Mouse (Mus musculus) fibroblast of lung, adult 2 months (primary cell): ENCODE results near the gene Sema3b.

ENCODE experiments used
- DNase-seq: peaks from one replicate; pipeline ENCODE4 v3.0.0-alpha.2; 2011; ENCODE audit warnings: low read depth

Sema3b gene

DNA sequence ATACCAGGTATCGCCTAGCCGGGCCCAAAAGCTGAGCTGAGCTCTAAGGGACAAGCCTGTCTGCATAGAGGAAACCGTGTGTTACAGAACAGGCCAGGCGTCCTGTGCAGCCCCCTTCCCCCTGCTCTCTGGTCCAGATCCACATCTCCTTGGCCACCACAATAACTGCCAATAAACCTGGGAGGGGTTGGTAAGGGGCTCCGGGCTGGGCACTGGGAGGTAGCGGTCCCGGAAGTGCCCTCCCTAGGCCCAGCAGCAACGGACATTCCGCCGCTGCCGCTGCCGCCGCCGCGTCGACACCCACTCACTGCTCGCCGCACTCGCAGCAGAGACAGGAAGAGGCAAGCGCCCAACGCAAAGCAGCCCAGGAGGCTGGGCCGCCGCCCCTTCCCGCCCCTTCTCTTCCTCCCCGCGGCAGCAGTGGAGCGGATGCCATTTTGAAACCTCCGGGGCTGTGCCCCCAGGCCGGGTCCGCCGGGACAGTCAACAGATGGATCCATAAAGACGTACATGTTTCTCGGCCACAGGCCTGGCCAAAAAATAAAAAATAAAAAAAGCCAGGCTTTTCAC, 24.1 kb upstream of the Sema3b start:
- DNase-seq: no peak

DNA sequence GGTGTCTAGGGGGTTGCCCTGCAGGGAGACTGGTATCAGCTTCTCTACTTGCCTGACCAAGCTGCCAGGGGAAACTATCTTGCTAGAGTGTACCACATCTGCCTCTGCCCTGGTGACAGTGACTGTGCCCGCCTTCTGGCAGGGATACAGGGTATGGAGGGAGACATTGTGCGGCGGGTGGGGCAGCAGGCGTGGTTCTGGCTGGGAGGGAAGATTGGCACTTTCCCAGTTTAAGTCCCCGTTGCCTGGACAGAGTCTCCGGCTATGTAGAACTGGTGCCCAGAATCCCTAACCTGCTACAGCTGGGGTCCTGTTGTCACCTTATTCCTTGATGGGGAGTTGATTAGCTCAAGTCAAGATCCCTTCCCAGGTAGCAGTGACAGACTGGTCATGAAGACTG, 23.4 kb upstream of the Sema3b start:
- no peak for DNase-seq

DNA sequence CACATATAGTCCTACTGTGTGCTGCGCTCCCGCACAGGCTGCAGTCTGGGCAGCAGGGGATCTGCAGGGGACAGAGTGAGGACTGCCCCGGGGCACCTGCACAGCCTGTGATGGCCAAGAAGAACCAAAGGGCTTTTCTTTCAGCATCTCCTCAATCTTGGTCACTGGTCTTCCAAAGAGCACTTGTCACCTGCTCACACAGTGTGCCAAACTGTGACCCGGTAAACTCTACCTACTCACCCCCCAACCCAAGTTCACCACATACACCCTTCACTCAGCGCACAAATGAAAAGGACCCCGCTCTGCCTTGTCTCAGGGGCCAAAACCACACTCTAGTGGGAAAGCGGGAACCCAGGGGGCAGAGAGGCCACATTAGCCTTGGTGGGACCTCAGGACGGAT, 22.8 kb upstream of the Sema3b start:
- no peak for DNase-seq

DNA sequence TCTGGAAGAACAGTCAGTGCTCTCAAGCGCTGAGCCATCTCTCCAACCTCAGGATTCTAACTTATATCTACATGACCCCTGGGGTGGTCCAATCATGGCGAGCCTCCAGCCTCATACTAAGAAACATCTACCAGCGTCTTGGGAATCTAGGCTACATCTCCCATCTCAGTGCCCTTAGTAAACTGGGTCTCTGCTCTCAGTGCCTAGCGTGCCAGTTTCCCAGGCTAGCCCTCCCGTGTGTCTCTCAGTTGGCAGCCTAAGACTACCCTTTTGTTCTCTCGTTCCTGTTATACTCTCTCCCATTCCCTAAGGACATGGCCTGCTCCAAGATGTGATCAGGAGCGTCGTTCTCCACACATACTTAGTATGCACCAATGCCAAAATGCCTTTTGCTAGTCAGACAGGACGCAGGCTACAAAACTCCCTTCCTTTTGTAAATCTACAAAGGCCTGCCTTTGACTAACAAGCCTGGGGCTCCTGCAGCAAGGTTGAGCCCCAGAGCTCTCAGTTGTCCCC, 22.3 kb upstream of the Sema3b start:
- DNase-seq: no peak

DNA sequence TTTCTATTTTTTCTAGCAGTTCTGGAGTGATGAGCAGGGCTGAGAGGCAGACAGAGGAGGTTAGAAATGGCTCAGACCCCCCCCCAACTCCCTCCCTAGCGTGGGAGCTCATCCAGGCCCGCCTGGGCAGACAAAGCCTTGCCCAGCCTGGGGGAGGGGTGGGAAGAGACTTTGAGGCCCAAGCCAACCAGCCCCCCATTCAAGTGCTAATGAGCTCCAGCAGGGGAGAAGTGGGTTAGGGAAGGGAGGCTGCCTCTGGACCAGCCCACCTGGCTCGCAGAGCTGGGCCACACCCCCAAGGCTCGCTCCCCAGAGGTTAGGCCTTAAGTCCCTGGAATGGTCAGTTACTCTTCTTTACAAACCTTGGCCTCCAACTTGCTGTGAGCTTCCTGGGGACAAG, 21.5 kb upstream of the Sema3b start:
- no peak for DNase-seq

DNA sequence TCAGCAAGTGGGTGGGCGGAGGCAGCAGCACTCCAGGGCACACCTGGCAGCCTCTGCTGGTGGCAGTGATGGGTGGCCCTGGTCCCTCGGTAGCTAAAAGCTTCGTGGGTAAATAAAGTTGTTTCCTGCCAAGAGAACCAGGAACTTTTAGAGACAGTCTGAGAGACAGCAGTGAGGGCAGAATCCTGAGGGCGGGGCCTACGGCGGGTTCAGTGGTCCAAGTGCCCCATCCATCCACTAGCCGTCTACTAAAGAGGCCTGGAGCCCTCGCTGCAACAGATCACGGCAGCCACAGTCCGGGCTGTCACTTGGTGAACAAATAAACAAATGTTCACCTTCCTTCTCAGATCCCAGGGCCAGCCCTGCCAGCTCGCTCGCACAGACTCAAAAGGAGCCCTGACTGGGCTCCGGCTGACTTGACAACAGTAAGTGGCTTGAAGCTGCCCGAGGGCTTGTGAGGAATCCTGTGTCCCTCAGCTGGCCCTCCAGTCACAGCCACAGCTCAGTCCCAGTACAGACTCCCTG, 20.9 kb upstream of the Sema3b start:
- no peak for DNase-seq

DNA sequence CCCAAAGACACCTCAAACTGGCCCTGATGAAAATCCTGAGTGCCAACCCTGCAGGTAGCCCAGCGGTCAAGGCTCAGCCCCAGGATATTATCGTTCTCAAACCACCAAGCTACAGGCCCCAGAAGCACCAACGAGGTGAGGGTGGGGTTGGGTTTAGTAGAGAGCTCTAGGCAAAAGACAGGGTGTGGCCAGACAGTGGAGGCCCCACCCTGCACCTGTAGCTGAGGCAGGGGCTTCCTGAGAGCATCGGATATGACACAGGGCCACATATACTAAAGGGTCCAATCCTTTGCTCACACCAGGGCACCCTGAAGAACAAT, 20.3 kb upstream of the Sema3b start:
- no peak for DNase-seq

DNA sequence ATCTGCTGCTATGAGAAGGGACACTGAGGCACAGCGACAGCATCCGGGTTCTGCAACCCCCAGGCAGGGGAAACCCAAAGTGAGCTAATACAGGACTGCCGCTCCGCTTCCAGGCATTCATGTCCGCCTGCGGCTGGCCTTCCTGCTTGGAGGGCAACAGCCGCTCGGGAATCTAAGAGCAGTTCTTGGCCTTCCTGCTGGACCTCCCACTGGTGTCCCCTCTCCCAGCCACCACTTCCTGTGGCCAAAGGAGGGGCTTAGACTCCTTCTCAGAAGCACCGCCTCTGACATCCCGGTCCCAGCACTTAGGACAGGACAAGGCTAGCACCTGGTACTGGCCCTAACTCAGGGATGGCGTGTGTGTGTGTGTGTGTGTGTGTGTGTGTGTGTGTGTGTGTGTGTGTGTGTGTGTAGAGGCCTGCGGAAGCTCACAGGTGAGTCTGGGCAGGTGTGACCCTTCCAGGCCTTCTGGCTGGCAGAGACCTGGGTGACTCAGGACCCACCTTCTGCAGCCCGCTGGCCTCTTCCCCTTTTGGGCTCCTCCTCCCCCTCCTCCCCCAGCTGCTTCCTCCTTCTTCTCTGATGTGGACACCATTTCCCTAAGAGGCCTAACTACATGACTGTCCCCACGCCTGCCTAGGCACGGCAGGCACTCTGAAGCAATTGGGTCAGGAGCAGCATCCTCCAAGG, 19.8 kb upstream of the Sema3b start:
- DNase-seq: no peak

DNA sequence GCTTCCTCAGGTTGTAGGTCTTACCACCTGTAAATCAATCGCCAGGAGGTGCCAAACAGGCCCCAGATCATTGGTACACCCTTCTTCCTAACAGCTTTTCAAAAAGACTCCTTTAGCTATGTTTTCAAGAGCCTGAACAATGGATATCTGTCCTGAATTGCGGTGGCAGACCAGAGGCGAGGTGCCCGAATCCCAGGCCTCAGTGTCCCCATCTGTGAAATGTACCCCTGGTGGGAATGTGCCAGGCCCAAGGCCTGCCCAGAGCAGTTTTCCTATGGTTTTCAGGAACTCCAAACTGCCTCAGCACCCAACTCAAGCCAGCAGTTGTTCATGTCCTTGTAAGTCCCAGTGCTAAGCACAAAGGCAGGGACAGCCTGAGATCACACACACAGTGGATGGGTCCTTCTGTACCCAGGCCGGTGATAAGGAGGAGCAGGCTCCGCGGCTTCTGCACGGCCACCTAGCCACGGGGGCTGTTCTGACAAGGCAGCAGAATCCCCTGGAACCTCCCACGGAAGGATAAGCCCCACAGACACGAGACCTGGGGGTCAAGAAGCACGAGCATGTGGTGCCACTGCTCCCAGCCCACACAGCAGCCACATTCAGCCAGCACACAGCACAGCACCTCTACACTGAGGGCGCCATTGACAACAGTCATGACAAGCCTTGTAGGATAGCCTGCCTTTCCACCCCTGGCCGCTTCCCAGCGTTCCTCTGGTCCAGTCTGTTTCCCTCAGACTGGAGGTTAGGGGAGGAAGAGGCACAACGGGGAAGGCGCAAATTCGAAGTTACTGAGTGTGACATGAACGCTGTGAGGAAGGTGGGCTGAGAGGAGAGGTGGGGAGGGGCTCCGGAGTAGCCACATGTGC, 18.6 kb upstream of the Sema3b start:
- no peak for DNase-seq

DNA sequence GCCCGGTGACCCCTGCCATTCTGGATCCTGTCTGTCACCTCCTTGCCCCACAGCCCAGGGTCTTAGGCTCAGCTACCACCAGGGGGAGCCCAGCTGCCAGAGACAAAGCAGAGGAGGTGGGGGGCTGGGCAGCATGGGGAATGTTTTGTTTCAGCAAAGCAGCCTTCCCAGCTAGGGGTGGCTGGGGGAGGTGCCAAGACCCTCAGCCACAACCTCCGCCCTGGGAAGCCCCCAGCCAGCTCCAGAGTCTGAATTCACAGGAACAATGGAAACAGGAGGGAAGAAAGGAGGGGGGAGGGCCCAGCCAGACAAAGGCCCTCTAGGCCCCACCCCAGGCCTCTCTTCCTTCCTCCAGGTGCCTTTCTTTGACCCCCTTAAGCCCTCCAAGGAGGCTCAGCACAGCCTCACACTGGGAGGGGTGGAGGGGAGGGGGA, 17.8 kb upstream of the Sema3b start:
- DNase-seq: no peak

DNA sequence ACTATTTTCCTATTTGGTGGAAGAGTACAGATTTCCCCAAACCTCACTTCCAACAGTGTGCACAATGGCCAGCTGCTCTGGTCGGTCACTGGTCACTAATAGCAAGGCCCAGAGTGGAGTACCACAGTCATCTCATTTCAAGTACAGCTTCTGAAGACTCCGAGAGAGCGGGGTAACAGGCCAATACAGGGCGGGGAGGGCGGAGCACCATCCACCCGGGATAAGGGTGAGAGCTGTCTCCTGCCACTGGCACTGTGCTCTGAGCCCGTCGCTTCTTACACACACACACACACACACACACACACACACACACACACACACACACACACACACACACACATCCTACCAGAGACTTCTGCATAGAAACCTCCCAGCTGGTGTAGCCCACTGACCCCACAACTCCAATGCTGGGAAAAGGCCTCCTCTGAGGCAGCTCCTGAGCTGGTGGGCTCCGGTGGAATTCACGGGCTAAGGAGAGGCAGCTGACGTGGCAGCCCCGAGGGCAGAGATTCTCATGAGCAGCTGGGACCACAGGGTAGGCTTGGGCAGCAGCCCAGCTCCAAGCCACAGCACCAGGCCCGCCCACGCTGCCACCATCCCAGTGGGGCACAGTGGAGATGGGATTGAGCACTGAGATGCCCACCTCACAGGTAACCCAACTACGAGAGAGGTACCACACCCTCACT, 17.3 kb upstream of the Sema3b start:
- DNase-seq: no peak

DNA sequence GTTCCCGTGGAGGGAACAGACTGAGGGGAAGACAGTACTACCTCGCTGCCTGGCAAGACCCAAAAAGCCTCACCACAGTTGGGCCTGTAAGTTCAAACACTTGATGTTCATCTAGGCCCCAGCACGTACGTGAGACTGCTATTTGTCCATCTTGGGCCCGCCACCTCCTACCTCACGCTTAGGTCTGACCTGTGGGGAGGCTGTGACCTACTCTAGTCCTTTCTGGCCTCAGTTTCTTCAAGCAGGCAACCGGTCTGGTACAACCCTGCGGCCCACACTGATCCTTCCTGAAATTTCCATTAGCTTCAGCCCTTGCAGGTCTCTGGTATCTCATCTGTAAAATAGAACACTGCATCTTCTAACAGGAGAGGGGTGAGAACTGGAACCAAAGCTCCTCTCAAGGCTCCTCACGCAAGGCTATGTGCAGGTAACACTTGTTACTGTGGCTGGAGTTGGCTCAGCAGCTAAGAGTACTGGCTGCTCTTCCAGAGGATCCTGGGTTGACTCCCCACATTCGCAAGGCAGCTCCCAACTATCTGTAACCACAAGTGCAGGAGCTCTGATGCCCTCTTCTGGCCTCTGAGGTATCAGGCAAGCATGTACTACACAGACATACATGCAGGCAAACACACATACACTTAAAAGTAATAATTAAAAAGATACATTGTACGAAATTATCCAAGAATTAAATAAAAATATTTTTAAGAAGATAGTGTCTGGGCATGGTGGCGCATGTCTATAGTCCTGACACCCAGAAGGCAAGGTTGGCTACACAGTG, 16.5 kb upstream of the Sema3b start:
- DNase-seq: no peak

DNA sequence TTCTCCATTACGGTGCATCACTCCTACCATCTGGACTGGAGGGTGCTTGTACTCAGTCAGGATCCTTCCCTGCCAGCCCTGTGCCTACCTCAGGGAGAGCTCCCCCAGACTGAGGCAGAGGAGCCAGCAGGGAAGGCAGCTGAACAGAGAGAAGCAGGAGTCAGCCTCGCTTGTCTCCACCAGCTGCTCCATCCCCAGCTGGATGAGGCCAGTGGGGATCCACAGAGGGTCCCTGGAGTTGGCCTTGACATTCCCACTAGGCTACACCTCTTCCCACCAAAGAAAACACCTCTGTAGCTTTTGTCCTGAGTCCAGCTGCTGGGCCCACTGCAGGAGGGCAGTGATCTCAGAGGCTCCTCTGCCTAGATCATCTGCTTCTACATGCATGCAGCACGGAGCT, 15.9 kb upstream of the Sema3b start:
- DNase-seq: no peak

DNA sequence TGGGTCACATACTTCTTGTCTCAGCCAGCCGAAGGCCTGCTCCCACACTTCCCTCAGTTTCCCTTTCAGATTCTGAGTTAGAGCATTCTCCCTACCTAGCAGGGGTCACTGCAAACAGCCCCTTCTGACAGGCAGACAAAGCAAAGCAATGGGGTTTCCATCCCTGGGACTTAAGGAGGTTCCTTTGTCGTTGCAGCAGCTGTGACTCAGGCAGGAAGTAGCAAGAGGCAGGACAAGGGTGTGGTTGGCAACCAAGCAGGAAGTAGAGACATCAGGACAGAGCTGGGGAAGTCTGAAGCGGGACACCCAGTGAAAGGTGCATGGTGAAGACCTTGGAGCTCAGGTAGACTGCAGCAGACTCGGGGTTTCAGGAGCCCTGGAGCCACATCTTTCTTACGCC, 15.5 kb upstream of the Sema3b start:
- DNase-seq: no peak

DNA sequence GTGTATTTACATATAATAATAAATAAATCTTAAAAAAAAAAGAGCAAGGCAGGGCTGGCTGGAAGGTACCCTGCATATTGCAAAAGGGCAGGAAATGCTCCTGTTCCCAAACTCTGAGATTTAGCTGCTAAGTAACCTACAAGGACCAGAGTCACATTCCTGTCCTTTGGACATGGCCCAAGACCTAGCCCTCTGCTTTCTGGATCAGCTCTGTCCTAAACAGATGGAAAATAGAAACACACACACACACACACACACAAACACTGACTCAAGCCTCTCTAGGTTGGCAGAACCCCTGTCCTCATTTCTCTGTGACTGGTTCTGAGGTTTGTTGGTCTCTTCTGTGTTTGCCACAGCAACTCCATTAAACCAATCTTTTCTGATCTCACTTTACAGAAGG, 11.9 kb upstream of the Sema3b start:
- no peak for DNase-seq

DNA sequence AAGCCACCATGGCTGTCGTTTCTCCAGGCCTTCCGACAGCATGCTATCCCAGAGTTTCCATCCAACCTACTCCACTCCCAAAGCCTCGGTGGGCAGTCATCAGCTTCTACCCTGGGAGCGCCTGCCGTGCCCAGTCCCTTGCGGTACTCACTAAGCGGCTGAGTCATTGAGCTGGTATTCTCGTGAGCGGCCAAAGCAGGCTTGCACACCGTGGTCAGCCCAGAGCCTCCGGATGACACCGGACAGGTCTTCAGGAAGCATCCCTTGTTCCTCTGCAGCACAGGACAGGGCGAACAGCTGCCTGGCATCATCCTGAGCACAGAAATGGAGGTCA, 10.5 kb upstream of the Sema3b start:
- DNase-seq: no peak

DNA sequence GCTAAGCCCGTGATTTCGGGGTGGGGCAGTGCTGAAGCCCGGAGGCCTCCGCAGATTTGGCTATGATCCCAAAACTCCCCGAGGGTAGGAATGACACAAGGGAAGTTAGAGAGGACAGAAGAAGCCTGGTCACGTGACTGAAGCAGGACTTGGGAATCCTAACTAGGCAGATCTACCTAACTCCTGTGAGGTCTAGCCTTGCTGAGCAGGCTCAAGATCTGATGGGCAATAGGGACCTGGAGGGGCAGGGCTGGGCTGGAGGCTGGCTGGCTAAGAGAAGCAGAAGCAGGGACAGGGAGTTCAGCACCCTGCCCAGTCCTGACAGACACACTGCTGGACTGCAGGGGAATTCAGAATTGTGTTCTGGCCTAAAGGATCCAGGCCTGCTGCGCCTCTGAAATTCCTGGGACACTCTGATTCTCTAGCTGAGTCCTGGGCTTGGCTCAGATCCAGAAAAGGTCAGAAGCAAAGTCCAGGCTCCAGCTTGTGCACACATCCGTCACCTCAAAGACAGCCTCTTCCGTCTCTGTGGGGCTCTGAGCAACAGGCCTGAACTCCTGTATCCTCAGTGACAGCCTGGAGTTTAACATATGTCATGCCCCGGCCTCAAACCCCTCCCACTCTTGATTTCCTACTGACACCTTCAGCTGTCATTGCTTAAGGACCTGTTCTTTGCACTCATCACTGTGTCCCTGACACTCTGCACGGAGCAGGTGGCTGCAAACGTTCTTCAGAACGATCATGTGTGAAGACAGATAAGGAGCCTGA, 9.9 kb upstream of the Sema3b start:
- DNase-seq: no peak

DNA sequence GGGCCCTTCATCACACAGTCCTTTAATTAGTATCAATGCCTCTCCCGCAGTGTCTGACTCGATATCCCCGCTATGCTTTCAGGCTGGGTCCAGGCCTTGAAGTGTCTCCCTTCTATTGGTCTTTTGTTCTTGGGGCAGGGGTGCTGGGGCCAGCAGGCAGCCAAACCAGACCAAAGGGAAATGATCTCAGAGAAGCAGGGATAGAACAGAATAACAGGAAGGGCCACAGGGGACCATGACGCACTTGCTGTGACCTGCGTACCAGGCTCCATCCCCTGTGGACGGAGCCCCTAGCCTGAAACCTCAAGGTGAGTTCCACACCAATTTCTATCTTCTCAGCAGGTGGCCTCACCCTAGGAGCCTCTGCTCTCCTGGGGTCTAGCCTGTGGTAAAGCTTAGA, 9.1 kb upstream of the Sema3b start:
- no peak for DNase-seq

DNA sequence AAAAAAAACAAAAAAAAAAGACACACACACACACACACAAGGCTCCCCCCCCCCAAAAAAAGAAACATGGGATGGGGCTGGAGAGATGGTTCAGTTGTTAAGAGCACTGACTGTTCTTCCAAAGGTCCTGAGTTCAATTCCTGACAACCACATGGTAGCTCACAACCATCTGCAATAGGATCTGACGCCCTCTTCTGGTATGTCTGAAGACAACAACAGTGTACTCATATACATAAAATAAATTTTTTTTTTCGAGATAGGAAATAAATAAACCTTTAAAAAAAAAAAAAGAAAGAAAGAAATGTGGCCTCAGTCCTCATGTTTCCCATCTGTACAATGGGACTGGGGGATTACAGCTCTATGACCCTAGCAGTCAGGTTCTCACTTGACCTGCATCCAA, 8.4 kb upstream of the Sema3b start:
- DNase-seq: no peak

DNA sequence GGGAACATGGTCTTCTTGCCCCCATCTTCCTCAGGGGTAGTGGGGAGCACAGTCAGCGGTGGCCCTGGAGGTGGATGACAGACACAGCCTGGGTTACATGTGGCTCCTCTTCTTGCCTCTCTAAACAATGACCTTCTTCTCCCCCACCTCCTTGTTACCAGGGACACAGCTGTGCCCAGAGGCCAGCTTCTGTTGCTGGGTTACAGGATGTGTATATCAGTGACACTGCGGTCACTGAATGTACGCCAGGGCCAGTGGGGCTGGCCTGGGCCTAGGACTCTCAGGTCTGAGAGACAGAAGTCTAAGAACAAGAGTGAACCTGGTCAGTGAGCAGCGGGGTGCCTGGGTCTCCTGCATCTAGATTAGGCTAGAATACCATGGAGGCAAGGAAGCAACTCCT, 6.0 kb upstream of the Sema3b start:
- DNase-seq: no peak

DNA sequence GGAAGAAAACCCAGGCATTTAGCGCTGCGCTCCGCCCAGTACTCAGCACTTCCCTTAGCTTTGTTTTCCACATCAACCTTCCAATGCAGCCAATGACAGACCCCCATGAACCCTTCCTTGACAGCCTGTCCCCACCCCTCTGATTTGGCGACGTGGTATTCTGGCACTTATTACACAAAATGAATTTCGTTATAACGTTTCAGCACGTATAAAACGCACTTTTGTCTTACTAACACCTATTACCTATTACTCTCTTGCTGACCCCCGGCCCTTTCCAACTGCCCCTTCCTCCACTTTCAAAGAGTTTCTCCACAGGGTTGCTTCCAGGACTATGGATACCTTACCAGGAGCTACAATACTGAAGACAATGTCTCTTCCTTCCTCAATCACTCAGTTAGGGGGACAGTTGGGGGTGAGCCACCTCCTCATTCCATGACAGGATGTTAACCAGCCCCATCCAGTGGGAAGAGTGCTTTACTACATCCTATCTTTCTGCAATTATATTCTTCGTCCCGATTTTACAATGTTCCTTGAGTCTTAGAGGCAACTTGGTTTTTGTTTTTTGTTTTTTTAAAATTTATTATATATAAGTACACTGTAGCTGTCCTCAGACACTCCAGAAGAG, 4.0 kb upstream of the Sema3b start:
- no peak for DNase-seq
